Mouse (Mus musculus): ENCODE results near the gene Prn.

GRCm38 (mm10) chr2:131945765-131946164 is 36.0 kb downstream of the Prn start:
- TF ChIP-seq CTCF (IDR thresholded peaks at IDR 0.05) (no peak), EP300 (IDR thresholded peaks at IDR 0.05) (no peak)

Data from lung, postnatal 0 days (tissue).